In the genomic region with DNA sequence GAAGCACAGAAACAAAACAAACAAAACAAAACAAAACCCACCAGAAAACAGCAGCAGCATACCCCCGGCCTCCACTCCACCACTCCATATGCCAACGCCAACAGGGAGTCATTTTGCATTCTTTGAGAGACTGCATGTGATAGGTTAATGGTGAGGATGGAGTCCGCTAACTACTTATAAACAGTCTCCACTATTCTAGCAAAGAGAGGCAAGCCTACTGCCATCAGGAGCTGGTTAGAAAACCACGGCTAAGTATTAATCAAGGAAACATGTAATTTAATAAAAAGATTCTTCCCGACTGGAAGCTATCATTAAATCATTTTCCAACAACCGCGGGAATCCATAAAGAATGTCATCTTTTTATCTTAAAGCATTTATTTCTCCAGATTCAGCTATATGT, we compare ENCODE assay signal across 22 mouse cellular contexts.
DNase-seq lines count a peak whose midpoint lies in the region; ATAC-seq and TF ChIP-seq lines count a peak whose summit lies in the region.
"Had no signal": no experiment of that assay in that cellular context is flagged by ENCODE, and none has a peak within 500 bp of the region (broad histone marks: within the 10 kb centered on the region; RNA-seq: fewer than 3 reads in every experiment).

No protein-coding gene starts in this region.

- DNase-seq in embryonic facial prominence, embryonic 11.5 days (ENCODE audit: low spot score): peak; percentile 10
- no peak for DNase-seq in embryonic facial prominence, embryonic 10.5 days (ENCODE audit: low spot score)
- DNase-seq in embryonic facial prominence, embryonic 14.5 days (ENCODE audit: low spot score): peak; percentile 56
- DNase-seq in neural tube, embryonic 10.5 days (ENCODE audit: extremely low spot score, low spot score): no peak
- DNase-seq in lung, postnatal 0 days (ENCODE audit: low spot score): no peak
- DNase-seq: adrenal gland, adult 8-10 months; adrenal gland, postnatal 14 days; adrenal gland, postnatal 36 days; B cell, adult 2 months; cerebellum, adult 11-12 months; cerebellum, adult 2 months; cerebellum, adult 9-10 months; cerebellum, postnatal 10 days; cerebellum, postnatal 25 days; forebrain, postnatal 0 days had no signal

- H3K9me3 ChIP-seq in embryonic facial prominence, embryonic 11.5 days (replicated peaks; ENCODE audit: control insufficient read depth, low read length): no peaks in the 10 kb centered on the region
- H3K9me3 ChIP-seq in embryonic facial prominence, embryonic 10.5 days: no peaks in the 10 kb centered on the region
- no peaks in the 10 kb centered on the region for H3K9me3 ChIP-seq in embryonic facial prominence, embryonic 14.5 days (ENCODE audit: control insufficient read depth, low read length)
- no peaks in the 10 kb centered on the region for H3K9me3 ChIP-seq in lung, postnatal 0 days (ENCODE audit: low read length)
- H3K9me3 ChIP-seq: forebrain, embryonic 13.5 days; forebrain, embryonic 15.5 days; G1E had no signal

- no peaks in the 10 kb centered on the region for H3K27me3 ChIP-seq in embryonic facial prominence, embryonic 11.5 days (ENCODE audit: control insufficient read depth, insufficient read depth, low read length)
- no peaks in the 10 kb centered on the region for H3K27me3 ChIP-seq in embryonic facial prominence, embryonic 10.5 days (replicated peaks; ENCODE audit: low read depth, poor library complexity, severe bottlenecking)
- H3K27me3 ChIP-seq in embryonic facial prominence, embryonic 14.5 days (replicated peaks; ENCODE audit: control insufficient read depth, insufficient read depth, low read length): no peaks in the 10 kb centered on the region
- no peaks in the 10 kb centered on the region for H3K27me3 ChIP-seq in lung, postnatal 0 days (replicated peaks; ENCODE audit: insufficient read depth, low read length)
- H3K27me3 ChIP-seq: CH12.LX; forebrain, embryonic 13.5 days; forebrain, embryonic 15.5 days; Patski had no signal

- H3K4me1 ChIP-seq in embryonic facial prominence, embryonic 11.5 days (ENCODE audit: control insufficient read depth, insufficient read depth, low read length): no peaks in the 10 kb centered on the region
- no peaks in the 10 kb centered on the region for H3K4me1 ChIP-seq in embryonic facial prominence, embryonic 10.5 days
- 0 out of 2 replicates have a peak, but pooled peaks cover 8% of the 10 kb centered on the region for H3K4me1 ChIP-seq in embryonic facial prominence, embryonic 14.5 days (ENCODE audit: control insufficient read depth, insufficient read depth, low read length)
- H3K4me1 ChIP-seq in lung, postnatal 0 days (ENCODE audit: insufficient read depth, low read depth, low read length): no peaks in the 10 kb centered on the region
- H3K4me1 ChIP-seq: forebrain, embryonic 13.5 days; forebrain, embryonic 15.5 days had no signal

- no peaks in the 10 kb centered on the region for H3K36me3 ChIP-seq in embryonic facial prominence, embryonic 11.5 days (replicated peaks; ENCODE audit: control insufficient read depth, insufficient read depth, low read depth, low read length)
- no peaks in the 10 kb centered on the region for H3K36me3 ChIP-seq in embryonic facial prominence, embryonic 10.5 days (replicated peaks)
- H3K36me3 ChIP-seq in embryonic facial prominence, embryonic 14.5 days (ENCODE audit: control insufficient read depth, insufficient read depth, low read length): no peaks in the 10 kb centered on the region
- H3K36me3 ChIP-seq in lung, postnatal 0 days (ENCODE audit: insufficient read depth, low read length): no peaks in the 10 kb centered on the region
- H3K36me3 ChIP-seq: forebrain, embryonic 15.5 days; G1E had no signal

- no peak overlapping the region for H3K4me2 ChIP-seq in embryonic facial prominence, embryonic 11.5 days (ENCODE audit: low read depth, low read length)
- no peak overlapping the region; the same call in 1 of the 2 replicates for H3K4me2 ChIP-seq in embryonic facial prominence, embryonic 14.5 days (ENCODE audit: low read depth, low read length)
- no peak overlapping the region for H3K4me2 ChIP-seq in lung, postnatal 0 days (replicated peaks; ENCODE audit: low read depth, low read length)
- H3K4me2 ChIP-seq: forebrain, embryonic 13.5 days; forebrain, embryonic 15.5 days had no signal

- no peak for TF ChIP-seq EP300 in lung, postnatal 0 days (IDR thresholded peaks at IDR 0.05)

- 73% methylated on average over 7 of the region's 7 CpGs for WGBS in embryonic facial prominence, embryonic 11.5 days
- WGBS in embryonic facial prominence, embryonic 10.5 days: 90% methylated on average over 7 of the region's 7 CpGs
- 62% methylated on average over 7 of the region's 7 CpGs for WGBS in embryonic facial prominence, embryonic 14.5 days
- WGBS in lung, postnatal 0 days: 81% methylated on average over 7 of the region's 7 CpGs

- no peak overlapping the region for H3K27ac ChIP-seq in embryonic facial prominence, embryonic 11.5 days (replicated peaks; ENCODE audit: low read depth, low read length)
- no peak overlapping the region for H3K27ac ChIP-seq in embryonic facial prominence, embryonic 10.5 days (replicated peaks)
- peak overlapping the region; percentile 15; the same call in 1 of the 2 replicates for H3K27ac ChIP-seq in embryonic facial prominence, embryonic 14.5 days (replicated peaks; ENCODE audit: low read depth, low read length)
- no peak overlapping the region for H3K27ac ChIP-seq in lung, postnatal 0 days (ENCODE audit: low read length)
- H3K27ac ChIP-seq: forebrain, embryonic 13.5 days; forebrain, embryonic 15.5 days had no signal

- ATAC-seq in embryonic facial prominence, embryonic 11.5 days (replicated peaks; ENCODE audit: insufficient number of reproducible peaks, low FRiP score, low TSS enrichment, low read depth): no peak
- no peak for ATAC-seq in embryonic facial prominence, embryonic 14.5 days (ENCODE audit: low read depth)
- no peak for ATAC-seq in lung, postnatal 0 days
- ATAC-seq: activated CD4-positive, CD25-positive, alpha-beta regulatory T cell, adult 4 months; CD4-positive, CD25-positive, alpha-beta regulatory T cell, adult 4 months; forebrain, embryonic 13.5 days; forebrain, embryonic 15.5 days; forebrain, postnatal 0 days; Patski had no signal

- H3K9ac ChIP-seq in embryonic facial prominence, embryonic 11.5 days (replicated peaks; ENCODE audit: low read length): no peak overlapping the region
- H3K9ac ChIP-seq in embryonic facial prominence, embryonic 14.5 days (ENCODE audit: low read depth, low read length): no peak overlapping the region
- H3K9ac ChIP-seq in lung, postnatal 0 days (replicated peaks; ENCODE audit: low read depth): no peak overlapping the region
- H3K9ac ChIP-seq: forebrain, embryonic 13.5 days; forebrain, embryonic 15.5 days; forebrain, postnatal 0 days had no signal

- H3K4me3 ChIP-seq in embryonic facial prominence, embryonic 11.5 days (ENCODE audit: low read depth, low read length): no peak overlapping the region
- no peak overlapping the region for H3K4me3 ChIP-seq in embryonic facial prominence, embryonic 10.5 days
- no peak overlapping the region for H3K4me3 ChIP-seq in embryonic facial prominence, embryonic 14.5 days (ENCODE audit: low read depth, low read length)
- H3K4me3 ChIP-seq in lung, postnatal 0 days (ENCODE audit: low read depth, low read length): no peak overlapping the region
- H3K4me3 ChIP-seq: forebrain, embryonic 13.5 days; forebrain, embryonic 15.5 days had no signal

- TF ChIP-seq CTCF in lung, postnatal 0 days (IDR thresholded peaks at IDR 0.05): no peak

Comparison
In these comparisons a context has a peak if more than half of its experiments do, and no peak if none do; other contexts are left out.
1. DNase-seq: peak in embryonic facial prominence, embryonic 11.5 days (single experiment) and embryonic facial prominence, embryonic 14.5 days (single experiment); none in embryonic facial prominence, embryonic 10.5 days (single experiment), neural tube, embryonic 10.5 days (single experiment) and lung, postnatal 0 days (single experiment).